Mouse (Mus musculus) kidney, postnatal 36 days (tissue): ENCODE data around the gene Bsg.
A peak's percentile ranks its signal among the peaks of the same experiment; 100 is the strongest.

ENCODE experiments used
- DNase-seq, 2 experiments: peaks; one replicate each; pipeline ENCODE4 v3.0.0; 2021 to 2022; ENCODE audit warnings: mixed read lengths in 2 of 2

Gene Bsg

DNA sequence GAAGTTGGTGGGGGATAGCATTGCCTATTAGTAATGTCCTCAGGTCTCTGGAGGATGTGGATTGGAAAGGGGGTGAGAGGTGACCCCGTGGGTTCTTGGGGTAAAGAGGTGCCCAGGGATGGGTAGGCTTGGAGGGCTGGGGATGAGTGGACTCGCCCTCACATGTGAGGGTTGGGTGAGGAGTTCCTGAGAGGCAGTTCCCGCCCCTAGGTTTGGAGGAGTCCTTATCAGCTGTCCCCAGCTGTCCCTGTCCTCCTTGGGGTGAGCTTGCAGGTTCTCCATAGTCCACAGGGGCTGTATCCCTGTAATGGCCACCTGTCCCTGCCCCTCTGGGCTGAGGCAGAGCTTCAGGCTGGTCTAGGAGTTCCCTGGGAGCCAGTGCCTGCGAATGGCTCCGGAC lies 1.7 kb downstream of the Bsg start:
- DNase-seq = no peak

DNA sequence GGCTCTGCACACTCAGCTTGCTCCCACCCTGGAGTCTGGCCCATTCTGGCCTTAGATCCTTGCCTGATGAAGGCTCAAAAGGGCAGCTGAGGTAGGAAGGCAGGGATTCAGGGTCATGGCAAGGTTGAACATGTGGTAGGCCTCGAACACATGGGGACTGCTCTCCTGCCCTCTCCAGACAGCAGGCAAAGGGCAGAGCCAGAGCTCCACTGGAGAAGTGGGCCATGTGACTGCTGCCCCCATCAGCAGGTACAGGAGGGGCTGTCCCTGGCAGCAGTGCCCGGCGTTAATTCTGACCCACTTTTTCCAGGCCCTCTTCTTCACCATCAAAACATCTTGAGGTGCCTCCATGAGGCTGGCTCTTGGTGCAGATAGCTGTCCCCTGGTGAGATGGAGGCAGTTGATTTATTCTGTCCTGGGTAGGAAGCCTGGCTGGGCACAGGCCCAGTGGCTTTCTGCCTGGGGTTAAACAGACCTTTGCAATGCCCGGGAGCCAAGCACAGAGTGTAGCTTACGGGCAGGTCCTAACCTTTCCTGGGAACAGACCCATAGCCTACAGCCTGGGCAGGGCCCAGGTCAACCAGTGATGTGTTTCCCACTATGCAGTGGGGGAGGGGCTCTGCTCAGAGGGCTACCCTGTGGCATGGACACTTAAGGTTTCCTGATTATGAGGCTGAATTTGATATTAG lies 2.3 kb downstream of the Bsg start:
- peak; percentile 32 to 40 for DNase-seq

DNA sequence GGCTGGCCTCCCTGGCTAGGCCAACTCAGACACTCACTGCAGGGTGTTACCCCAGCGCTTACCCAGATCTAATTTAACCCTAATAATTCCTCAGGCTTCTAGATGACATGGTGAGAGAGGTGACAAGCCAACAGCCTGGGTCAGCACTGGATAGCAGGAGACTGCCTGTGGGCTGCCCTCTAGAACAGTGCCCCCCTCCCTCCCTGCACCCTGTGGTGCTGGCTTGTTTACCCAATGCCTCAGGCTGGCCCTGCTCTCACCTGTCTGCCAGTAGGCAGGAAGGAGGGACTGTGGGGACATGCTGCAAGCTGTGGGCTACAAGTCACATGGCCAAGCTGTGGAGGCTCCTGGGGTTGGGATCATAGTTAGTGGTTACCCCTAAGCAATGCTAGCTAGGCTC lies 2.9 kb downstream of the Bsg start:
- no peak for DNase-seq

DNA sequence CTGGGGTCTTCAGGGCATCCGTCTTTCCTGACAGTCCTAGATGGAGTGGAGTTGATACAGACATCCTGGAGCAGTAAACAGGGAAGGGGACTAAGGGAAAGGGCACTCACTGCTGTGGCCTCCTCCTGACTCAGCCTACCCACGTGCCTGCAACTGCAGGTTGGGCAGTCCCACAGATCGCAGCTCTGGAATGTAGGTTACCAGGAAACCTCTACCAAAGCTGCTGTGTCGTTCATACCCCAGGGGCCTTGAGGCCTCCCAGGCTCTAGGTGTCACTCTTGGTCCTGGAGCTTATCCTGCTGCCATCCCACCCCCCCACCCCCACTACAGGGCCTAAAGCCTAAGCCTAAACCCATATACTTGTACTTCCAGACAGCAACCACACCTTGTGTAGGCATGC lies 3.5 kb downstream of the Bsg start:
- no peak for DNase-seq

DNA sequence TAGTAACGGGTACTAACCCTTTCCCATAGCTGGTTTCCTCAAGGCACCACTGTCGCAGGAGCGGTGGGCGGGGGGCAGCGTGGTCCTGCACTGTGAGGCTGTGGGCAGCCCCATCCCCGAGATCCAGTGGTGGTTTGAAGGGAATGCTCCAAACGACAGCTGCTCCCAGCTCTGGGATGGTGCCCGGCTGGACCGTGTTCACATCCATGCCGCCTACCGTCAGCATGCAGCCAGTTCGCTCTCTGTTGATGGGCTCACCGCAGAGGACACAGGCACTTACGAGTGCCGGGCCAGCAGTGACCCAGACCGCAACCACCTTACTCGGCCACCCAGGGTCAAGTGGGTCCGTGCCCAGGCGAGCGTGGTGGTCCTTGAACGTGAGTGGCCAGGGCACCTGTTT lies 4.4 kb downstream of the Bsg start:
- DNase-seq = no peak

DNA sequence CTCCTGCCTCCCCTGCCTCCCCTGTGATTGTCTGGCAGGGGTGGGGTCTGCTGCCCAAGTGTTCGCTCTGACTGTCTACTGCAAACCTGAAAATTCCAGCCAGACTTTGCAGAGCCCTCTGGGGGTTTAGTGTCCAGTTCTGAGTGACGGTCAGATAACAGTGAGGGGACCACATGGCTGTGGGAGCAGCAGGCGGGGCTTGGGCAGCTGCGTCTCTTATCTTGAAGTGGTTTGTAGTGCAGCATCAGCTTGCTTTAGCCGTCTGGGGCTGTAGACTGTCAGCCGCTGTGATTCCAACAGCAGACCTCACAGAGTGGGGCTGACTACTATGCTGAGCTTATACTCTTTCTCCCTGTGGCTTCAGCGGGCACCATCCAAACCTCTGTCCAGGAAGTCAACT lies 5.0 kb downstream of the Bsg start:
- DNase-seq = no peak

DNA sequence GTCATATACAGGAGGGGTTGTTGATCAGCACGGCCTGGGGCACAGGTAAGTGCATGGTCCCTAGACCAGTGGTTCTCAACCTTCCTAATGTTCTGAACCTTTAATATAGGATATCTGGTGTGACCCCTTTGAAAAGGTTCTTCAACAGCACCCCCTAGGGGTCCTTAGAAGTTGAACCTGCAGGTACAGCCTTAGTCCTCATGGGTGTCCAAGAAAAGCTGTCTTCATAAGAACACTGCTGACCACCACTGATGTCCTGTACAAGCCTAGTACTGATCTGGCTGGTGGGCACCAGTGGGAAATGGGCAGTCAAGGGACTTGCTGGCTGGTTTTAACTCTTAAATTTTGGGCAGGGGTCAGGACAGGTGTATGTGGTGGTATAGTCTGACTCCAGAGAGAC lies 7.7 kb downstream of the Bsg start:
- peak; percentile 32 to 35 for DNase-seq

DNA sequence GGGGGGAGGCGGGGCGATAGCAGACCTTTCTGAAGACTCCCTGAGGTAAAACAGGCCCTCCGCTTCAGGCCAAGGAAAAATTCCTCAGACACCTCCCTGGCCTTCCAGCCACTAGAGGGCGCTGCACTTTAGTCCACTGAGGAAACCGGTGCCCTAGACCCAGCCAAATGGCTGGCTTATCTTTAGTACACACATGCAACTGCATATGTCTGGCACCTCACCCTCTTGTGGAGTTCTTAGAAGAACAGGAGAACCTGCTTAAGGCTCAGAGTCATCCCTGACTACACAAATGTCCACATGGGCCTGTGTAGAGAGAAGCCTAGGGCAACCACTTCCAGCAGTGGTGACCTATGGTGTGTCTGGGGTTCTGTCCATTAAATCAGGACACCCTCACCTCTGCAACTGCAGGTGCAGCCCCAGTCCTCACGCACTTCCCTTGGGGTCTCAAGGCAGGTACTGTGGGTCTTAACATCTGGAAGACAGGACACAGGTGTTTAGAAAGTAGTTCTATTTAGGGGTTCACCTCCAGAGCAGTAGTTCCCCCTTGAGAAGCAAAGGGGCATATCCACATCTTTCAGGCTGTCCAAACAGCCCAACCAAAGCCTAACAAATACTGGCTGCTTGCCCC lies 8.3 kb downstream of the Bsg start:
- peak; percentile 74 to 93 for DNase-seq

DNA sequence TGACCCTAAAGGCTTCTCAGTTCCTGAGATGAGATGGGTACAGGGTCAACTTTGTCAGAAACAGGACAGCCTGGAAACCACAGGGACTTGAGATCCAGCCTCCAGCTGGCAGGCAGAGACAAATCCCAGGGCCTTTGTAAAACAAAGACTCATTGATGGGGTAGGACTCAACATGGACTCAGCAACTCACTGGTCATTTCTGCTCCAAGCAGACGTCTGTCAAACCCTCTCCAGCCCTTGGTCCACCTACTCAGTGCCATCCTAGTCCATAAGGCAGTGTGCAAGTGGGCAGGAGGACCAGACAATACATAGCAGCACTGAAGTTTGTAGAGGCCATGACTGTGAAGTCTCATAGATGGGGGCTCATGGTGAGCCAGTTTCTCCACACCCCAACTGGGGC lies 8.9 kb downstream of the Bsg start:
- DNase-seq = no peak

DNA sequence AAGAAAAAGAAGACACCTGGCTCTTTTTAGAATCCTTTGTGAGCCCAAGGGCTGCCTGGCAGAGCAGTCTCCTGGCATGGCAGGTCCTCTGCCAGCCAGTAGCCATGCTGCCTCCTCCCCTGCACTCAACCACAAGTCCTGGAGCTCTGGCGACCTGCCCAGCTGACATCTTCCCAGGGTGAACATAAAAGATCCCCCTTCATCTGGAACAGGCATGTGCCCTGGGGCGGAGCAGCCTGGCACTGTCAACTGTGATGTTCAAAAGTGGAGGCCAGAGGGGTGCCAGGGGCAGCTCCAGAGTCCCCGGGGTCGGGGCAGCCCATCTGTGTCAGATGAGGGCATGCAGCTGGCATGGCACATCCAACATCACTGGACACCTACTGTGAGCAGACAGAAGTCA lies 10.7 kb downstream of the Bsg start:
- DNase-seq = no peak

DNA sequence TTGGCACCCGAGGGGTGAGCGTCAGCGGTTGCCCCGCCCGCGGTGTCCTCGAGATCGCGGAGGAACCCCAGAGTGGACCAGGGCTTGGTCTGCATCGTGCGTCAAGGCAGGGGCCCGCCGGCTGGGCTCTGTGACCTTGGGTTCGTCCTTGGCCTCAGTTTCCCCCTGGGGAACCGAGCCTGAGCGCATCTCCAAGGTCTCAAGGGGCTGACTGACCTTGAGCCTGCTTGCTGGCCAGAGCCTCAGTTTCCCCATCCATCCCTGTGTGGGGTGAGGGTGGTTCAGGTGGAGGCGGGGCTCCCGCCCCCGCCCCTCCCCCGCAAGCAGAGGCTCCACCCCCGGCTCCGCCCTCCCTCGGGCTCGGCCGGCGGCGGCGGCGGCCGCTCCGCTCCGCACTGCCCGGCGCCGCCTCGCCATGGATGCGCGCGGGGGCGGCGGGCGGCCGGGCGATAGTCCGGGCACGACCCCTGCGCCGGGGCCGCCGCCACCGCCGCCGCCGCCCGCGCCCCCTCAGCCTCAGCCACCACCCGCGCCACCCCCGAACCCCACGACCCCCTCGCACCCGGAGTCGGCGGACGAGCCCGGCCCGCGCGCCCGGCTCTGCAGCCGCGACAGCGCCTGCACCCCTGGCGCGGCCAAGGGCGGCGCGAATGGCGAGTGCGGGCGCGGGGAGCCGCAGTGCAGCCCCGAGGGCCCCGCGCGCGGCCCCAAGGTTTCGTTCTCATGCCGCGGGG lies 12.1 kb downstream of the Bsg start, which contains the start of gene Hcn2:
TSS of gene Hcn2 (plus strand) at position 381 of the 734 bp plus-strand sequence.
- peak in 1 of 2 experiments; percentile 34 for DNase-seq

DNA sequence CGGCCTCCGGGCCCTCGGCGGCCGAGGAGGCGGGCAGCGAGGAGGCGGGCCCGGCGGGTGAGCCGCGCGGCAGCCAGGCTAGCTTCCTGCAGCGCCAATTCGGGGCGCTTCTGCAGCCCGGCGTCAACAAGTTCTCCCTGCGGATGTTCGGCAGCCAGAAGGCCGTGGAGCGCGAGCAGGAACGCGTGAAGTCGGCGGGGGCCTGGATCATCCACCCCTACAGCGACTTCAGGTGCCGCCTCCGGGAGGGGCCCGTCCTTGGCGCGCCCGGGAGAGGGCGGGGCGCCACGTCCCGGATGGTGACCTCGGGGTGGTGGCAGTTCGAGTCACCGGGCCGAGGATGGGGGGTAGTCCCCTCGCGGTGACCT lies 12.7 kb downstream of the Bsg start:
- DNase-seq = peak in 1 of 2 experiments; percentile 47

DNA sequence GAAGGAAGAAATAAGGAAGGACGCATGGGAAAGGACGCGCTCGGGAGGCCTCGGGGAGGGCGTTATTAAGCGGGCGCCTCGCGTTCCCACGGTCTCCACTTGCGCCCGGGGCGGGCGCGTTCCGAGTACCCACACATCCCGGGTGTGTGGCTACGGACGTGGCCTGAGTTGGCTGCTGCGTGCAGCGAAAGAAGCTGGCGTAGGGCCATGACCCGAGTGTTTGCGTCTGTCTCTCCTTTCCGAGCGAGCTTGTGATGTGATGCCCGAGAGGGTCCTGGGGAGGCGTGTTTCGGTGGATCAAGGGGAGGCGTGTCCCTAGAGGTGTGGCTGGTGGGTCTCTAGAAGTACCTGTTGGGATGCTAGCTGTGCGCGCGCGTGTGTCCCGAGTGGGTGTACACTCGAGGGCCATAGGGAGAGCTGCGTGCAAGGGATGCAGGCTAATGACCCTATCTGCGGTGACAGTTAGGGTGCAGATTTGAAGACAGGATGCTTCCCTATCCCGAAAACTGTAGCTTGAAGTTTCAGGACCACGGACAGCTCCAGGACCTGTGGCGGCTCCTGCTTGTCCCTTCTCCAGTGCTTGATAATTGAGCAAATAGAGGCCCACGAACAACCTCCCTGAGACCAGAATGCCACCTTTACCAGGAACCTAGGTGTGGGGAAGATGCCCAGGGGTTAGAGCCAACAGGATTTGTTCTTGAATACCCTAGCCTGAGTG lies 13.5 kb downstream of the Bsg start:
- peak; percentile 74 to 92 for DNase-seq

DNA sequence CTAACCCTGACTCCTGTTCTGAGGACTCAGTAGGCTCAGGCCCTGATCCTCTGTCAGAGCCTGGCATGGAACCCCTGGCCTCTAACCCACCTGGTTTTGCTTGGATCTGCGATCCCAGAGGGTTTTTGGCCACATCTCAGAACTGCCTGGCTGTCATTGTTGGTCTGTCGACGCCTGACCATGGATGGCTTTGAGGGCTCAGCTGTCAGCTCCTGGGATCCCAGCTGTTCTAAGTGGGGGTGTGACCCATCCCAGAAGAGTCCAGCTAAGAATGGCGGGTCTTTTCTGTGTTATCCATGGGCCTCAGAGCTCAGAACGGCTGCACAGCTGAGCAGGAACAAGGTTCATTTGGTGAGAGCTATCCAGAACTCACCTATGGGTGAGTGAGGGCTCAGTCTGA lies 16.8 kb downstream of the Bsg start:
- no peak for DNase-seq

DNA sequence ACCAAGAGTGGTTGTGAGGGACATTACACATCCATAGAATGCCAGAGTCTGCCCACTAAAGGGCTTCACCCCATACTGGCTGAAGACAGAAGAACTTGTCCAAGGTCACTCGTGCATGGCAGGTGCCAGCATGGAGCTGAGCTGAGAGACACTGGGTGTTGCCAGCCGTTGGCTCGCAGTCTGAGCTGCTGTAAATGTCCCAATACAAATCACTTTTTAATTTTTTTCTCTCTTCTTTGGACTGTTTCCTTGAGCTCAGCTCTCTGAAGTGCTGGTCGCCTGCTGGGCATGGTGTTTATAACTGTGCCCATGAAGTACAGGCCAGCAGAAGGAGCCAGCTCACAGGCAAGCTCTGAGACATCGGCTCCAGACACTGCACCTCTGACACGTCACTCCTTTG lies 18.8 kb downstream of the Bsg start:
- no peak for DNase-seq

DNA sequence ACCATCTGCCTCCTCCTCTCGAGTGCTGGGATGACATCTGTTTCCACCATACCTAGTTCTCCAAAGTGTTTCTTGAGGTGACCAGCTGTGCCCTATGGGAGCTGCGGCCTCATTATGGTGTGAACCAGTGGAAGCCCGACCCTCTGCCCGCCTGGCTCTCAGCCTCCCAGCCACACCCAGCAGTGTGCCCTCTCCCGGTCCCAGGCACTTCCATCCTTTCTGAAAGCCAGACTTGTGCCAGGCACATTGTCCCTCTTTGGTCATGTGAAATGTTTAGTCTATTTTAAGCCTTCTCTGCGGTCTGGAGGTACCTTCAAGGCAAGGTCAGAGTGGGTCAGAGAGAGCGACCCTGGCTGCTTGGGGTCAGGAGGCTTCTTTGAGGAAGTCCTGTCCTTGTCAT lies 19.4 kb downstream of the Bsg start:
- no peak for DNase-seq

DNA sequence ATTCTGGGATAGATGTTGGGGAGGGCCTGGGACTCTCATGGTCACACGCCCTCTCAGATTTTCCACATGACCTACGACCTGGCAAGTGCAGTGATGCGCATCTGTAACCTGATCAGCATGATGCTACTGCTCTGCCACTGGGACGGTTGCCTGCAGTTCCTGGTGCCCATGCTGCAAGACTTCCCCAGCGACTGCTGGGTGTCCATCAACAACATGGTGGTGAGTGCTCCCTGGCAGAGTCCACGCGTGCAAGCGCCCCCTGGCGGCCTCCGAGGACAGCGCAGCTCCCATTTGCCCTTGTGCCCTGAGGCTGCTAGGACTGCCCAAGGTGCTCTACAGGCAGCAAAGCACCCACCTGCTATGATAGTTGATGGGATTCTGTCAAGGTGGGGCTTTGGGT lies 21.8 kb downstream of the Bsg start:
- DNase-seq = peak; percentile 53 to 83

DNA sequence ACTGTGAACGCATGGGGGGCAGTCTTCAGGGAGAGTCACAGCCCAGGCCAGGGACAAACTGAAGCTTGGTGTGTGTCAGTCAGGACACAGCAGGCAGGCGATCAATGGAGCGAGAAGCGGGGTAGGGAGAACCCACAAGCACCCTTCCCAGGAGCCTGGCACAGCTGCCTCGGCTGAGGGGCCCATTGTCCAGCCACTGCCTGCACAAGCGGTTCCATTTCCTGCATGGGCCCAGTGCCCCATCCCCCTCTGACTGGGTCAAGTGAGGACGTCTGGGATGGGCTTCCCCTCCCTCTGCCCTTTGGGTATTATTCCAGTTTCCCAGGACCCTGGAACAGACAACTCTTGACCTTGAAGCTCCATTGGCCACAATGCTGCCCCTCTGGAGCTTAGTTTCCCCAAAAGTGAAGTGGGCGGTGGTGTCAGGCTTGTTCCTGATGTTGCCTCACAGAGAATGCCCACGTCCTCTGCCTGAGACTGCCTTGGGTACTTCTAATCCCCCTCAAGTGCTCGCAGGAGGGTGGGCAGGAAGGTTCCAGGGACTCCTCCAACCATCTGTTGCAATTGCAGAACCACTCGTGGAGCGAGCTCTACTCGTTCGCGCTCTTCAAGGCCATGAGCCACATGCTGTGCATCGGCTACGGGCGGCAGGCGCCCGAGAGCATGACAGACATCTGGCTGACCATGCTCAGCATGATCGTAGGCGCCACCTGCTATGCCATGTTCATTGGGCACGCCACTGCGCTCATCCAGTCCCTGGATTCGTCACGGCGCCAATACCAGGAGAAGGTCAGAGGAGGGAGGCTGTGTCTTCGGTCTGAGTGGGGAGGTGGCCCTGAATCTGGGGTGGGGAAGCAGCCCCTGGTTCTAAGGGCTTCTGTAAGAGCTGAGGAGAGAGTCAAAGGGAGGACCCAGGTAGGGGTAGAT lies 24.3 kb downstream of the Bsg start:
- DNase-seq = no peak

DNA sequence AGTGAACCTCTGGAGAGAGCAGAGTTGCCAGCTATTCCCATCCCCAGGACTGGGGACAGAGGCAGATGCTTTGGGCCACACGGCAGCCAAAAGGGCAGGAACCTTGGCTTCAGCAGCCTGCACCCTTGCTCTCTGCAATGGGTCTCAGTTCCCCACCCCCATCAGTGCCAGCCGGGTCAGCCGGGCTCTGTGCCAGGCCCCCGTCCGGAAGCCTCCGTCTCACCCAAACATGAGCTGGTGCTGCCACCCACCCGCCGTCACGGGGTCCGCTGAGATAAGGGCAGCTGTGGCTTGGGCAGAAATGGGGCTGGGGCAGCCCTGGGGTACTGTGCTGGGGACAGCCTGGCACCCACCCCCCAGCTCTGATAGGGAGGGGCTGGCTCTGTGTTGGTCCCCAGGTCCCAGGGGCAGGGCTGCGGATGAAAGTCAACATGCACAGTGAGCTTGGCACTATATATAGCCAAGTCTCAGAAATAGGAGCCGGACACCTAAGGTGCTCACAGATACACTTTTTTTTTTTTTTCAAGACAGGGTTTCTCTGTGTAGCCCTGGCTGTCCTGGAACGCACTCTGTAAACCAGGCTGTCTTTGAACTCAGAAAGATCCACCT lies 25.2 kb downstream of the Bsg start:
- no peak for DNase-seq

DNA sequence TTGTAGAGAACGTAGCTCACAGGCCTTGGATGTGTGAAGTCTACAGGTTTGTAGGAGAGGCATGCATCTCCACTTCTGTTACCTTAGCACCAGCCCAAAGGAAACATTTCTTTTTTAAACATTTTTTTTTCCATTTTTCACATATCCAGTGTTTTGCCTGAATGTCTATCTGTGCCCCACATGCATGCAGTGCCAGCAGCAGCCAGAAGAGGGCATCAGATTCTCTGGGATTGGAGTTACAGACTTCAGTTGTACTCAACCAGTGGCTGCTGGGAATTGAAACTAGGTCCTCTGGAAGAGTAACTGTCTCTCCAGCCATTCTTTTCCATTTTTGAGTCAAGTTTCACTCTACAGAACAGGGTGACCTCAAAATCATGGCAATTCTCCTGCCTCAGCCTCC lies 28.2 kb downstream of the Bsg start:
- DNase-seq = peak; percentile 28 to 70

DNA sequence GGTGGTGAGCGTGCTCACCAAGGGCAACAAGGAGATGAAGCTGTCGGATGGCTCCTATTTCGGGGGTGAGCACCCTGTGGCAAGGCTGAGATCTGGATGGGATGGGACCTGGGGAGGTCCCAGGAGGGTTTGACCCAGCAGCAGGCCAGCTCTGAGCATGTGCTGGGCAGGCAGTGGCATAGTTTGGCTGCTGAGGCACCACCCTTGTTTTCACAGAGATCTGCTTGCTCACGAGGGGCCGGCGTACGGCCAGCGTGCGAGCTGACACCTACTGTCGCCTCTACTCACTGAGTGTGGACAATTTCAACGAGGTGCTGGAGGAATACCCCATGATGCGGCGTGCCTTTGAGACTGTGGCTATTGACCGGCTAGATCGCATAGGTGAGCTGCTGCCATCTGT lies 29.6 kb downstream of the Bsg start:
- DNase-seq = no peak

DNA sequence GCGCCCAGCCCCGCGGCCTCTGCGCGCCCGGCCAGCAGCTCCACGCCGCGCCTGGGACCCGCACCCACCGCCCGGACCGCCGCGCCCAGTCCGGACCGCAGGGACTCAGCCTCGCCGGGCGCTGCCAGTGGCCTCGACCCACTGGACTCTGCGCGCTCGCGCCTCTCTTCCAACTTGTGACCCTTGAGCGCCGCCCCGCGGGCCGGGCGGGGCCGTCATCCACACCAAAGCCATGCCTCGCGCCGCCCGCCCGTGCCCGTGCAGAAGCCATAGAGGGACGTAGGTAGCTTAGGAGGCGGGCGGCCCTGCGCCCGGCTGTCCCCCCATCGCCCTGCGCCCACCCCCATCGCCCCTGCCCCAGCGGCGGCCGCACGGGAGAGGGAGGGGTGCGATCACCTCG lies 31.1 kb downstream of the Bsg start:
- DNase-seq = peak in 1 of 2 experiments; percentile 39
